Mouse (Mus musculus) small intestine, adult 10 weeks (tissue): ENCODE measurements around the gene Slc1a1. TPM values are rescaled to one million over a fixed set of nuclear protein-coding genes. Genes with fewer than 3 reads are reported as not detected.

Experiments
- polyA plus RNA-seq: library from polyadenylated mRNA; stranded (reverse); fragments of 350-450 nt; fragmentation: Illumina TruSeq; extraction: RNeasy Lipid Tissue Mini Kit (QIAGEN cat#74804); gene quantifications from one replicate; pipeline ENCODE4 v1.2.3, GENCODE M21; 2014; ENCODE audit warnings: low replicate concordance

Gene Slc1a1
- 28.7 TPM for polyA plus RNA-seq

DNA sequence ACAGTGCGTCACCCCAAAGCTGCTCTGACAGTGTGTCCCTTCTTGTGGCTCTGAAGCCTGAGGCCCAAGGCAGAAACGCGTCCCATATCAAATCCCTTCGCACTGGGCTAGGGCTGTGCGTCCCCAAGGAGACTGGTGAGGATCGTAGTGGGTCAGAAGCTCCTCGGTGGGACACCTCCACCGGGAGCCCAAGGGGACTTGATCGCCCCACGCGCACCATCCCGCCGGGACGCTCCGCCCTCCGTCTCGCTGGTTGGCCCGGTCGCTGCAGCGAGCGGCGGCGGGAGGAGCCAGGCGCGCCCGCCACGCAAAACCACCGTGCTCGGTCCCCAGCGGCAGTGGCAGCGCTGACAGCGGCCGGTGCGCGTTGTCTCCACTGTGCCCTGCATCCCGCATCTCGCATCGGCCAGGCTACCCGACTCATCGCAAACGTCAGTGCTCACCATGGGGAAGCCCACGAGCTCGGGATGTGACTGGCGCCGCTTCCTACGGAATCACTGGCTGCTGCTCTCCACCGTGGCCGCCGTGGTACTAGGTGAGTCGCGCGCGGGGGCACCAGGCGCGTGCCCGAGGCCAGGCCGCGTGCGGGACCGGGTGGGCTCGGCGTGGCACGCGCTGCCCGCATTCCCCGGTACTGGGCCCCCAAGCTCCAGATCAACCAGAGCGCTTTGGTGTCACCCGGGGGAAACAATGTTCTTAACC is at the start of gene Slc1a1:
Gene Slc1a1 (plus strand): TSS at position 252 of the 702 bp plus-strand sequence.

Other genes with a start within 250 kb of the Slc1a1 start
- 0.97 TPM for gene Glis3, start 155.0 kb upstream of the Slc1a1 start, polyA plus RNA-seq
- gene Plpp6, start 128.9 kb downstream of the Slc1a1 start, polyA plus RNA-seq = 109 TPM
- 12.4 TPM for gene 4430402I18Rik, start 132.8 kb downstream of the Slc1a1 start, polyA plus RNA-seq
- gene Cdc37l1, start 155.3 kb downstream of the Slc1a1 start, polyA plus RNA-seq = 50.2 TPM
- gene Ak3, start 212.9 kb downstream of the Slc1a1 start, polyA plus RNA-seq = 442 TPM